Mouse (Mus musculus) gastrocnemius, adult 18-20 months (tissue): Measurements from ENCODE around the gene Lbhd1. TPM values are rescaled to one million over a fixed set of nuclear protein-coding genes. Genes with fewer than 3 reads are reported as not detected.
"Not testable (repeated sequence)": the region's sequence is repeated elsewhere in the genome, so short reads cannot be mapped to it uniquely, and the experiment has no call there.

Experiments
- DNase-seq: peaks from one replicate; pipeline ENCODE4 v3.0.0; 2021; ENCODE audit warnings: low spot score
- long read RNA-seq, 2 experiments: library from polyadenylated mRNA; stranded (forward); transcript quantifications; one replicate each; pipeline ENCODE4 v2.0.0; 2021
- total RNA-seq, 2 experiments: library from RNA; stranded (reverse); gene quantifications; 2 replicates each; pipeline ENCODE4 v1.2.3; 2021

Lbhd1 gene
- 1 to 10 TPM; 2.9 to 5.3 TPM for total RNA-seq
- long read RNA-seq, experiment 1: 0 reads
- long read RNA-seq, experiment 2, partial matches to known transcripts: 0 of 3 reads
- long read RNA-seq, experiment 2, other reads (novel, unspliced or antisense): 3 of 3 reads

DNA sequence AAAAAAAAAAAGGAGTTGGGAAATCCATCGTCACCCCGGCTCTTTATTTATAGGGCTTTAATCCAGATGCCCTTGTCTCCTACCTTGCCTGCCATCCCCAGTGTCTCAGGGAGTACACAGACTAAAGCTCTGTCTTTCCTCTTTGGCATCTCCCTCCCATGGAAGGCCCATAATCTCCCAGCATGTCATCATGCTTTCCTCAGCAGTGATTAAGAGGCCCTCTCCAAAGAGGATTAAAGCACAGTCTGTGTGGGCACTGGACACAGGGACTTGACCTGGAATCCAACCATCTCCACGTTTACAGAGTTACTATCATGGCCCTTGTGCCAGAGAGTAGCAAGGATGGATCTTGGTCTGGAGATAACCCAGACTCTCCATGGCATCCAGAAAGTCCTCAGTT is at the start of gene Lbhd1, which contains the start of gene Gm49403:
TSS of gene Lbhd1 (plus strand) at position 117 of the 400 bp plus-strand sequence.
TSS of gene Gm49403 (plus strand) at position 315 of the 400 bp plus-strand sequence.
- no peak for DNase-seq

DNA sequence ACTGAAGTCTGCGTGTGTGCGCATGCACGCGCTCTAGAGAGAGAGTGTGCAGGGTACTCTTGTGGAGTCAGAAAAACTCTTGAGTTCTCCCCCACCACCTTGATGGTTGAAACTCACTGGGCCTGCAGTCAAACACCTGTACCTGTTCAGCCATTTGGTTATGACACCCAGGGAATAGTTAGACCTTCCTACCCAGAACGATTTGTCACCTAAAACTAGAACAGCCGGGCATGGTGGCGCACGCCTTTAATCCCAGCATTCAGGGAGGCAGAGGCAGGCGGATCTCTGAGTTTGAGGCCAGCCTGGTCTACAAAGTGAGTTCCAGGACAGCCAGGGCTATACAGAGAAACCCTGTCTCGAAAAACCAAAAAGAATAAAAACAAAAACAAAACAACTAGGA is 47.2 kb upstream of the Lbhd1 start:
- DNase-seq: not testable (repeated sequence)

GRCm38 (mm10) chr19:8837251-8837791 is 46.2 kb upstream of the Lbhd1 start, which contains the start of gene Bscl2:
TSS of gene Bscl2 (plus strand) at chr19:8837467.
- DNase-seq: peak; percentile 78

DNA sequence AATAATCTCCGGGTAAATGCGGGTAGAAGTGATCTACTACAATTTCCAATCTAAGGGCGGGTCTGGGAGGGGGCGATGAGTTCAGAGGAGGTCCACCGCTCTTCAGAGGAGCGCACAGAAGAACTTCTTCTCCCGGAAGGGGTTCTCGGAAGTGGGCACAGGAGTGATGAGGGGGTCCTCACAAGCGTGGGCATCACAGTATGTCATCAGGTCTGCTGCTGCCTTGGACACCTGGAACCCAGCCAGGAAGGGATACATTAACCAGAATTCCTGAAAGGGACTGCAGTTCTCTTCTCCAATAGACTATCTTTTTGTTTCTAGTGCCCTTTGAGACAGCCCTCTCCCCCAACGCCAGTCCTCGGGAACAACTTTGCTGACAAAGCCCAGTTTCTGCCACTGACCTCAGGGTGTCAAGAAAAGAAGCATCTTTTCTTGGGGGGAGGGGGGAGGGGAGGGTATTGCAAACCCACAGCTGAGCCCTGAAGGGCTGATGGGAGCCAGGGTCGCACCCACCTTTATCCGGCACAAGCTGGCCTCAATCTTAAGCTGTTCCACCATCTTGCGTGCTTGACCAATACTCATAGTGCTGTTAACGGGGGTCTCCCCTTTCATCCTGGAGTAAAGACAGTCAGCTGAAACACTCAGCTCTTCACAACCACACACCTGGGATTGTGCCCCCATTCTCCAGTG is 45.3 kb upstream of the Lbhd1 start:
- no peak for DNase-seq

GRCm38 (mm10) chr19:8839103-8839907 is 44.2 kb upstream of the Lbhd1 start, which contains the start of gene Gng3:
TSS of gene Gng3 (minus strand) at chr19:8839194.
- no peak for DNase-seq

DNA sequence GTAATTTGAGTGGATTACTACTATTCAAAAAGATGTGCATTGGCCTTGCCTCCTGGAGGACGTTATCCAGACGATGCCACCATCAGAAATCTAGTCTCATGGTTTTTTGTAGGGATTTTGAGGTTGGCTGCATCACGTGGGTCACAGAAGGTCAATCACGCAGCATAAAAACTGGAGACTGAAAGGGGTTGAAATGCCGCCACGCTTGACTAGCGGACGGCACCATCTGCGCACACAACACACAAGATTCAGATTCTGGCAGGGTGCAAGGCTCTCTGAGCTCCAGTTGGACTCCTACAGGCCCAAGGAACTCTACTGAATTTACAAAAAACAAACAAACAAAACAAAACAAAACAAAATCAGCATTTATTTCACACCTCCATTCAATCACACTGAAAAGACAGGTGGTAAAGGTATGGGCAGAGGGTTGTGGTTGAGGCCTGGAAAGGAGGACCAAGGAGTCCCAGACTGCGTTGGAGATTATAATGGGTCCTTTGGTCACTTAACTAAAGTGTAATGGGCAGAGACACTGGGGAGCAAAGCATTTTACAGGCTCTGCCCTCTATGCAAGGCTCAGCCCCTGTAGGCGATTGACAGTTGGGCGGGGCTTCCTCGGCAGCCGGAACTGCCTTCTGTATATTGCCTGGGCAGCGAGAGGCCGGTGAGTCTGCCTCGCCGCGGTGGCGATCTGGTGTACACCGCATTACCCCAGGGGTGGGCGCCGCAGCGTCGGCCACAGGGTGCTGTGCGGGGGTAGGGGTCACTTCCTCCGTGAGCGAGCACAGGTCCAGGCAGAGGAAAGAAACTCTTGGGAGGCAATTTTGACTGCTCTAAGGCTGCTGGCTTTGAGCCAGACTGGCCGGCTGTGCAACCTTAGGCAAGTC is 43.4 kb upstream of the Lbhd1 start:
- DNase-seq: peak; percentile 57

DNA sequence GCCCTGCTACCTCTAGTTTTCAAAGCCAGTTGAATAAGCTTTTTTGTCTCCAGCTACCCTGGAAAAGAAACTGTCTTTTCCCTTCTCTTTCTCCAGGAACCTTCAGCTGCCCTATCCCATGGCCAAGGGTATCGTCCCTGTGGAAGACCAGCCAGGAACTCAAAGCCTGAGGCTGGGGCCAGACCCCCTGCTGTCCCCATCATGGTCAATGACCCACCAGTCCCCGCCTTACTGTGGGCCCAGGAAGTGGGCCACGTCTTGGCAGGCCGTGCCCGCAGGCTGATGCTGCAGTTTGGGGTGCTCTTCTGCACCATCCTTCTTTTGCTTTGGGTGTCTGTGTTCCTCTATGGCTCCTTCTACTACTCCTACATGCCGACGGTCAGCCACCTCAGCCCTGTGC is 42.5 kb upstream of the Lbhd1 start:
- no peak for DNase-seq

DNA sequence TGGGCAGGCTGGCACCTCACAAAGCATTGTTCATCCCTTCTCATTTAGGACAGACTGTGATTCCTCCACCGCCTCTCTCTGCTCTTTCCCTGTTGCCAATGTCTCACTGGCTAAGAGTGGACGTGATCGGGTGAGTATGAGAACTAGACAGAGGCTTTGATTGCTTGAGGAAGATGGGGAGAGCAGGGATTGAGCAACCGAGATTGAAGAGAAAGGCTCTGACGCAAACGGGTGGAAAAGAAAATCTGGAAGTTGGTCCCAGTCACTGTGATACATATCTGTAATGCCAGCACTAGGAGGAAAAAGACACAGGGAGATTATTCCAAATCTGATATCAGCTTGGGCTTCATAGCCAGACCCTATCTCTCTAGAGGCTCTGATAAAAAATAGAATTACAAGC is 40.6 kb upstream of the Lbhd1 start:
- DNase-seq: no peak

DNA sequence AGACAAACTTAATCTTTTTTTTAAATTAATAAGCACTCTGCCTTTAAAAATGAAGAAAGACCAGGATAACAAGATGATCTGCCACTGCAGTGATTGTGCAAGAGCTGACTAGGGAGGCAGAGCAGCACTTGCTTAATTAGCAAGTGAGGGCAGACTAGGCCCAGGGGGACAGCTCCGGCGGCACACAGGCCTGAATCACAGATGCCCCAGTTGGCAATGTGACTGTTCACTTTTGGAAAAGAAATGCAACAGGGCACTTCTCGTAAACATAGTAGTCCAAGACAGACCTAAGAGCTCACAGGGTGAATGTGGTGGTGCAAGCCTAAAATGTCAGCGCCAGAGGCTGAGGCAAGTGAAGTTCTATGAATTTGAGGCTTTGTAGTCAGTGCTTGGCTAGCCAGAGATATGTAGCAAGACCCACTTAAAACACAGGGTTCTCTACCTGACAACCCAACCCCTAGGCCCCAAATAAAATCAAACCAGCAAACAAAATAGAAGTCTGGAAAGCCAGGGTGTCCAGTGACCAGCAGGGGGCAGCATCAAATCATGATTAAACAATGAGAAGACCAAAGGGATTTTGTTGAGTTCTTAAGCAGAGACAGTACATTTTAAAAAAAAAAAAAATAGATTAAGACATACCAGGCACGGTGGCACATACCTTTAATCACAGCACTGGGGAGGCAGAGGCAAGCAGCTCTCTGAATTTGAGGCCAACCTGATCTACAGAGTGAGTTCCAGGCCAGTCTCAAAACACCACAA is 39.0 kb upstream of the Lbhd1 start:
- peak; percentile 83 for DNase-seq

DNA sequence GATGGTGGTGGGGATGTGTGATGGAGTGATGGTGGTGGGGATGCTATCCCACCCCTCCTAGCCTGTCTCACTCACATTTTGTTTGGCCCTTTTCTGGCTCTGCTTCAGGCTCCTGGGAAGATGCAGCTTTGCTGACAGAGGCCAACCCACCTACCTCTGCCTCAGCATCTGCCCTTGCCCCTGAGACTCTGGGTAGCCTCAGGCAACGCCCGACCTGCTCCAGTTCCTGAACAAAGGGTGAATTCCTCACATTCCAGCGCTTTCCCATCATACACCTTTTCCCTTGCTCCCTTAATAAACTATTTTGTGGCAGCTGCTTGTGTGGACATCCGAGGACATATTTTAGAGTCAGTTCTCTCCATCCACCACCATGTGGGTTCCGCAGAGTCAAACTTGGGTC is 35.2 kb upstream of the Lbhd1 start:
- no peak for DNase-seq

DNA sequence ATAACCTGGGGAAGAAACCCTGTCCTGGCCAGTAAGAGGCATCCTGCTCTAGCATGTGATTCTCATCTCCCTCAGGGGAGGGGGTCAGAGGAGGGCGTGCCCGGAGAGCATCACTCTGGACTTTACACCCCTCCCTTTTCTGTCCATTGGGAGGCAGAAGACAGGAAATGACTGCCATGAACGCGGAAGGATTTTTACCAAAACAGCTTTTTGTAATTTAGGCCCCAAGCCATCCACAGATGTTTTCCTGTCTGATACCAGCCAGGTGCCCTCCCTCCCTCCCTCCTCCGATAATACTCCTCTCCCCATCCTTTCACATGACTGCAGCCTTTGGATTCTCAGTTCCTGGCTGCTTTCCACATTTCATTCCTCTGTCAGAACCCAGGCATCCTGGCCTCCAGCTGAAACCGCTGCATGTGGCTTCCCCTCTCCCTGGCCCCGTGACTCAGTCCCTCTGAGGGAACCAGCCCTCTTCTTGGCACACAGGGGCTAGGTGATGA is 33.1 kb upstream of the Lbhd1 start, which contains the start of gene Lrrn4cl:
TSS of gene Lrrn4cl (plus strand) at position 367 of the 500 bp plus-strand sequence.
- DNase-seq: peak; percentile 77

DNA sequence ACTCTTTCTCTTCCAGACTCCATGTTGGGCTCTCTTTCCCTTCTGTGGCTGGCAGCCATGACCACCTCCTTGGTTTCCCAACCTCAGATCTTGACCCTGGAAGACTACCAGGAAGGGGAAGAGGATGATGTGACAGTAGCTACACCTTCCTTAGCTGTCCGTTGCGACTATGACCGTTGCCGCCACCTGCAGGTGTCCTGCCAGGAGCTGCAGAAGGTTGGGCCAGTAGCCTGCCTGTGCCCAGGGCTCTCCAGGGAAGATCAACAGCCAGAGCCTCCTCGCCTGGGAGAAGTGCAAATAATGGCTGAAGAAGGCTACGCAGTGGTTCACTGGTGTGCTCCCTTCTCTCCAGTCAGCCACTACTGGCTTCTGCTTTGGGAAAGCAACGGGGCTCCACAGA is 31.9 kb upstream of the Lbhd1 start:
- no peak for DNase-seq

DNA sequence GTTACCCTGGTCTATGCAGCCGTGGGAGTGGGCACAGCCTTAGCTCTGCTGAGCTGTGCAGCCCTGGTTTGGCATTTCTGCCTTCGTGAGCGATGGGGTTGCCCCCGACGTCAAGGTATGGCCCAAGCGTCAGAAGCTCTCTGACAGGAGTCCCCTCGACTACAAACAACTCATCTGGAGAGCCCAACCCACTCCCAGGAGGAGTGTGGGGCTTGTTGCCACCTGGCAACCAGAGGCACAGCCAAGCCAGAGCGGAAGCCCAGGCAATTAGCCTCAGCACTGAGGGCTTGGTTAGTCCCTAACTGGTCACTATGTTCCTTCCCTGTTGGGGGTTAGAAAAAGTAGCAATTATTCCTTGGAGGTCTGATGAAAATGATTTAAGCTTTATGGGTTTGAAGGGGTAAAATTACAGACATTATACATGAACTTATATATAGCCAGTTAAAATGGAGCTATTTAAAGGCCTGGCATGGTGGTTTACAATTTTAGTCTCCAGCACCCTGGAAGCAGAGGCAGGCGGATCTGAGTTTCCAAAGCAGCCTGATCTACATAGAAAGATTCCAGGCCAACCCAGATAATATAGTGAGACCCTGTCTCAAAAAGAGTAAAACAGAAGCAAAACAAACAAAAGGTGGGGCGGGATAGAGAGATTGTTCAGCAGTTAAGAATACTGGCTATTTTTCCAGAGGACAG is 31.1 kb upstream of the Lbhd1 start:
- peak; percentile 72 for DNase-seq

- DNase-seq: no peak
Observed at GRCm38 (mm10) chr19:8853117-8853516, 30.4 kb upstream of the Lbhd1 start.

- DNase-seq: peak; percentile 44
Observed at GRCm38 (mm10) chr19:8857689-8858088, 25.8 kb upstream of the Lbhd1 start.

DNA sequence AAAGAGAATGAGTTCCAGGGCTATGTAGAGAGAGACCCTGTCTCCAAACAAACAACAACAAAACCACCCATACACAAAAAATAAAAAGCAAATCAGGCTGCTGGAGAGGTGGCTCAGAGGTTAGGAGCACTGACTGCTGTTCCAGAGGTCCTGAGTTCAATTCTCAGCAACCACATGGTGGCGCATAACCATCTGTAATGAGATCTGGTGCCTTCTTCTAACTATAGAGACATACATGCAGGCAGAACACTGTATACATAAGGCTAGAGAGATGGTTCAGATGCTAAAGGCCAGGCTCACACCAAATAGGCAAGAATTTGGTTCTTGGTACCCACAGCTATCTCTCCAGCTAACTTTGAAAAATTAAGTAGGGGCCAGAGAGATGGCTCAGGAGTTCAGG is 24.5 kb upstream of the Lbhd1 start:
- no peak for DNase-seq

GRCm38 (mm10) chr19:8864265-8864664 is 19.3 kb upstream of the Lbhd1 start:
- no peak for DNase-seq

GRCm38 (mm10) chr19:8870381-8870780 is 13.2 kb upstream of the Lbhd1 start:
- DNase-seq: not testable (repeated sequence)

GRCm38 (mm10) chr19:8870838-8871237 is 12.7 kb upstream of the Lbhd1 start:
- DNase-seq: no peak
